In genomic region chr9:44391466-44391865, GRCm38 (mm10) we compare ENCODE assay signal across 8 mouse cellular contexts. TPM values are rescaled to one million over a fixed set of nuclear protein-coding genes. Genes with fewer than 3 reads are reported as not detected.
DNase-seq lines count a peak whose midpoint lies in the region; ATAC-seq and TF ChIP-seq lines count a peak whose summit lies in the region.

No protein-coding gene starts in this region.

- TF ChIP-seq EP300 in liver, postnatal 0 days (IDR thresholded peaks at IDR 0.05; ENCODE audit: low read depth) = no peak

- no peak overlapping the region for H3K4me2 ChIP-seq in kidney, postnatal 0 days (ENCODE audit: low read length)
- no peak overlapping the region for H3K4me2 ChIP-seq in liver, postnatal 0 days (ENCODE audit: low read depth, low read length)

- peak; percentile 85 for DNase-seq in urinary bladder, postnatal 14 days (ENCODE audit: low spot score)
- no peak for DNase-seq in urinary bladder, postnatal 10 days (ENCODE audit: low spot score)
- peak; percentile 76 for DNase-seq in cerebellum, adult 9-10 months
- DNase-seq in gastrocnemius, postnatal 10 days = peak; percentile 79
- peak; percentile 77 for DNase-seq in kidney, postnatal 0 days (ENCODE audit: low spot score)
- peak; percentile 82 for DNase-seq in liver, postnatal 0 days
- peak; percentile 81 for DNase-seq in thymus, postnatal 4 days

- ATAC-seq in kidney, postnatal 0 days (replicated peaks; ENCODE audit: low FRiP score, low read depth) = 0 out of 2 replicates have a peak, but pooled peaks have one; percentile 15
- ATAC-seq in liver, postnatal 0 days = peak; percentile 52
- peak; percentile 64 for ATAC-seq in neutrophil, adult 5-6 weeks (ENCODE audit: extremely low read depth, insufficient number of reproducible peaks, low FRiP score, poor library complexity, severe bottlenecking)

- no peaks in the 10 kb centered on the region for H3K27me3 ChIP-seq in kidney, postnatal 0 days (ENCODE audit: insufficient read depth, low read length)
- H3K27me3 ChIP-seq in liver, postnatal 0 days (ENCODE audit: insufficient read depth, low read length) = no peaks in the 10 kb centered on the region

- no peak overlapping the region for H3K4me3 ChIP-seq in kidney, postnatal 0 days (replicated peaks; ENCODE audit: low read depth, low read length)
- no peak overlapping the region for H3K4me3 ChIP-seq in liver, postnatal 0 days (ENCODE audit: low read depth, low read length)

- TF ChIP-seq CTCF in kidney, postnatal 0 days (IDR thresholded peaks at IDR 0.05; ENCODE audit: low read depth) = peak; percentile 92
- peak; percentile 93 for TF ChIP-seq CTCF in liver, postnatal 0 days (IDR thresholded peaks at IDR 0.05; ENCODE audit: low read depth)

- H3K4me1 ChIP-seq in kidney, postnatal 0 days (replicated peaks; ENCODE audit: insufficient read depth, low read length) = no peaks in the 10 kb centered on the region
- H3K4me1 ChIP-seq in liver, postnatal 0 days (ENCODE audit: insufficient read depth) = no peaks in the 10 kb centered on the region

- no peak overlapping the region for H3K9ac ChIP-seq in kidney, postnatal 0 days (ENCODE audit: low read depth, low read length)
- no peak overlapping the region for H3K9ac ChIP-seq in liver, postnatal 0 days (replicated peaks)

- H3K27ac ChIP-seq in kidney, postnatal 0 days = no peak overlapping the region
- no peak overlapping the region for H3K27ac ChIP-seq in liver, postnatal 0 days (ENCODE audit: low read depth)

- peaks cover 32% of the 10 kb centered on the region for H3K36me3 ChIP-seq in kidney, postnatal 0 days (ENCODE audit: insufficient read depth, low read length)
- peaks cover 43% of the 10 kb centered on the region for H3K36me3 ChIP-seq in liver, postnatal 0 days (replicated peaks; ENCODE audit: insufficient read depth, low read length)

- WGBS in kidney, postnatal 0 days = 42% methylated on average over 4 of the region's 4 CpGs
- WGBS in liver, postnatal 0 days (ENCODE audit: insufficient replicate concordance) = 25% methylated on average over 4 of the region's 4 CpGs

- H3K9me3 ChIP-seq in kidney, postnatal 0 days (replicated peaks; ENCODE audit: low read length) = no peaks in the 10 kb centered on the region
- H3K9me3 ChIP-seq in liver, postnatal 0 days (ENCODE audit: low read length) = no peaks in the 10 kb centered on the region

RNA-seq across cellular contexts. Expression of gene Slc37a4, which starts 5.2 kb away (rescaled TPM):
- total RNA-seq in gastrocnemius, postnatal 10 days (2021) = 100 to 1,000 TPM; 120 to 138 TPM
- polyA plus RNA-seq in kidney, postnatal 0 days (2015; fragmentation: Nextera tagmentation; extraction: Ambion mirVana) = 88.7 and 101 TPM in 2 replicates
- 178 and 188 TPM in 2 replicates for polyA plus RNA-seq in liver, postnatal 0 days (2015; fragmentation: Nextera tagmentation; extraction: Ambion mirVana)
- total RNA-seq in neutrophil, adult 5-6 weeks (2017) = 15.4 and 21.5 TPM in 2 replicates

RNA-seq across cellular contexts. Expression of gene Hyou1, which starts 12.2 kb away (rescaled TPM):
- 10 to 100 TPM; 27.0 to 36.3 TPM for total RNA-seq in gastrocnemius, postnatal 10 days (2021)
- polyA plus RNA-seq in kidney, postnatal 0 days (2015; fragmentation: Nextera tagmentation; extraction: Ambion mirVana) = 22.1 and 25.8 TPM in 2 replicates
- polyA plus RNA-seq in liver, postnatal 0 days (2015; fragmentation: Nextera tagmentation; extraction: Ambion mirVana) = 5.2 and 6.6 TPM in 2 replicates
- 39.9 and 42.2 TPM in 2 replicates for total RNA-seq in neutrophil, adult 5-6 weeks (2017)

RNA-seq across cellular contexts. Expression of gene Rps25, which starts 15.5 kb away (rescaled TPM):
- 1,000 to 10,000 TPM; 1,287 to 1,346 TPM for total RNA-seq in gastrocnemius, postnatal 10 days (2021)
- polyA plus RNA-seq in kidney, postnatal 0 days (2015; fragmentation: Nextera tagmentation; extraction: Ambion mirVana) = 2,620 and 2,934 TPM in 2 replicates
- polyA plus RNA-seq in liver, postnatal 0 days (2015; fragmentation: Nextera tagmentation; extraction: Ambion mirVana) = 1,409 and 1,489 TPM in 2 replicates
- total RNA-seq in neutrophil, adult 5-6 weeks (2017) = 1,089 and 1,185 TPM in 2 replicates

RNA-seq across cellular contexts. Expression of gene Trappc4, which starts 15.9 kb away (rescaled TPM):
- 10 to 100 TPM; 28.2 to 35.3 TPM for total RNA-seq in gastrocnemius, postnatal 10 days (2021)
- 130 and 135 TPM in 2 replicates for polyA plus RNA-seq in kidney, postnatal 0 days (2015; fragmentation: Nextera tagmentation; extraction: Ambion mirVana)
- polyA plus RNA-seq in liver, postnatal 0 days (2015; fragmentation: Nextera tagmentation; extraction: Ambion mirVana) = 48.0 and 50.4 TPM in 2 replicates
- total RNA-seq in neutrophil, adult 5-6 weeks (2017) = 31.8 and 32.8 TPM in 2 replicates

RNA-seq across cellular contexts. Expression of gene Ccdc84, which starts 26.9 kb away (rescaled TPM):
- 10 to 100 TPM in 1 of 2 experiments, 1 to 10 TPM in 1; 5.9 to 10.2 TPM for total RNA-seq in gastrocnemius, postnatal 10 days (2021)
- 25.5 and 29.2 TPM in 2 replicates for polyA plus RNA-seq in kidney, postnatal 0 days (2015; fragmentation: Nextera tagmentation; extraction: Ambion mirVana)
- polyA plus RNA-seq in liver, postnatal 0 days (2015; fragmentation: Nextera tagmentation; extraction: Ambion mirVana) = 11.8 and 12.5 TPM in 2 replicates
- 41.8 and 52.1 TPM in 2 replicates for total RNA-seq in neutrophil, adult 5-6 weeks (2017)
